Mouse (Mus musculus): ENCODE measurements around the gene Ccdc42.

- TF ChIP-seq CTCF (IDR thresholded peaks at IDR 0.05; ENCODE audit: low read depth, low read length) (no peak), POLR2A (IDR thresholded peaks at IDR 0.05; ENCODE audit: insufficient read depth, low read length) (no peak)
Observed at GRCm38 (mm10) chr11:68577076-68577475, 9.7 kb upstream of the Ccdc42 start.

Measured in ES-Bruce4 (cell line).